Mouse (Mus musculus): ENCODE results near the gene Vmn1r208.
"Not testable (repeated sequence)": the region's sequence is repeated elsewhere in the genome, so short reads cannot be mapped to it uniquely, and the experiment has no call there.

DNA sequence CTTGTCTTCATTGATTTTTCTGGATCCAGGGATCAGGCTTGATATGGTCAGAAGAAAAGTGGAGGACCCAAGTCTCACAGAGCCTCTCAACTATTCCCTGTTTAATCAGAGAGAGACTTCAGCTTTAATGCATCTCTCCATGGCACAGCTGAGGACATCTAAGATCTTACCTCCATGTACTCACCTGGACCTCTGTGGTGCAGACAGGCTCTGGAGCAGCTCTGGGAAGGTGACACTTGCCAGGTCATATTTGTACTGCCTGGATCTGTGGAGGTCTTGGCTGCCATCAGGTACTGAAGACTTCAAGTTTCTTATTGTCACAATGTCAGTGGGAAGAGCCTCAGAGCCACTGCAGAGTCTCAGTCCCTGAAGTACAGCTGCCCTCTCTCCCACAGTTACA, 47.7 kb downstream of the Vmn1r208 start, which contains the start of gene Vmn1r207-ps:
- TF ChIP-seq UBTF, POLR2A (IDR thresholded peaks at IDR 0.05; ENCODE audit: low read depth, low read length): not testable (repeated sequence)
